Mouse (Mus musculus) urinary bladder, adult 18-20 months (tissue): Measurements from ENCODE around the gene Tamm41.
A peak's percentile ranks its signal among the peaks of the same experiment; 100 is the strongest.

Source experiments
- DNase-seq, 2 experiments: peaks; one replicate each; pipeline ENCODE4 v3.0.0; 2022; ENCODE audit warnings: low spot score in 2 of 2, mixed read lengths in 2 of 2

The Tamm41 gene

GRCm38 (mm10) chr6:115027485-115027992 is 10.1 kb downstream of the Tamm41 start:
- no peak for DNase-seq

GRCm38 (mm10) chr6:115022876-115023275 is 14.8 kb downstream of the Tamm41 start:
- DNase-seq: no peak

DNA sequence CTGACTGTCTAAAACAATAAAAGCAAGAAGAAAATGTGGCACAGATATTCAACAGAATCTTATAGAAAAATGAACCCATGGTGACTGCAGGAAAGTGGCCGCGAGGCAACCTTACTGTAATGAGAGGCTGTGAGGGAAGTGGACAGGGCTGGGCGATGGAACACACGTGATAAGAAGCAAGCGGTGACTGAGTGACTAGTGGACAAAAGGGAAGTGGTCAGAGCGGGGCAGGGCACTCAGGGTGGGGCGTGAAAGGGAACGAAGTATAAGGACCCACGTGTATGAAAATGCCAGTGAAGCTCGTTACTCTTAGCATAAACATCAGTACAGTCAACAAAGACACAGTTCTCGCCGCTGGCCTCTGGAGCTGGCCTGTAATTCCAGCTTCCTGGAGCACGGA is 22.2 kb downstream of the Tamm41 start:
- DNase-seq: no peak

DNA sequence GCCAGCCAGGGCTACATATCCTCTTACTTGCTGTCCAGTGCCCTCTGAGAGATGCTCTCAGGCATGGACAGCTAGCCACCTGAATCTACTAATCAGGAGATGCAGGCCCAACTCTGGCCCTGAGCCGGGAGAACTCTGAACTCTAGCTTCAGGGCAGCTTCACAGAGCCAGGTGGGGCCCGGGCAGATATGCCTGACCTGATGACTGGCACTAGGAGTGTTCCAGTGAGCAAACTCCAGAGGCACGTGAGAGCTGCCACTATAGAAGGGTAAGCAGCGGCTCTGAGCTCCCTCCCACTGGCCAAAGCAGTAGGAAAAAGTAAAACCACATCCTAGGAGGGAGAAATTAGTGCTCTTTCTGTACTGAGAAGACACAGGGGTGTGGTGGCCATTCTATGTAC is 24.1 kb downstream of the Tamm41 start:
- DNase-seq: no peak

DNA sequence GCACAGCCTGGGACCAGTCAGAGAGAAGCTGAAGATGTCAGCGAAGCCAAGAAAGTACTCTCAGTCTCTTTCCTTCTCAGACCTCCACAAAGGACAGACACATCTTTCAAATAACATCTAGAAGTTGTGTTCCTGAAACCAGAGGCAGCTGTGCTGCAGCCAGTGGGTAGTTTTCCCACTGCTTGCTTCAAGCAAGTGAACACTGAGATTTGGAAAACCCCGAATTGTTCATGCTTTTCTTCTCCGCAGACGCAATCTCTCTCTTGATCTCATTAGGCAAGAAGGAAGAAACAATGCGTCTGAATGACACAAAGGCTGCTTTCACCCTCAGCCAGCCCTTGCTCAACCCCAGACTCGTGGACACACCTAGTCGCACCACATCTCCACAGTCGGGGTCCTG is 25.9 kb downstream of the Tamm41 start:
- no peak for DNase-seq

- no peak for DNase-seq
Observed at GRCm38 (mm10) chr6:115010815-115011214, 26.9 kb downstream of the Tamm41 start.

GRCm38 (mm10) chr6:115010304-115010703 is 27.4 kb downstream of the Tamm41 start:
- DNase-seq: no peak

DNA sequence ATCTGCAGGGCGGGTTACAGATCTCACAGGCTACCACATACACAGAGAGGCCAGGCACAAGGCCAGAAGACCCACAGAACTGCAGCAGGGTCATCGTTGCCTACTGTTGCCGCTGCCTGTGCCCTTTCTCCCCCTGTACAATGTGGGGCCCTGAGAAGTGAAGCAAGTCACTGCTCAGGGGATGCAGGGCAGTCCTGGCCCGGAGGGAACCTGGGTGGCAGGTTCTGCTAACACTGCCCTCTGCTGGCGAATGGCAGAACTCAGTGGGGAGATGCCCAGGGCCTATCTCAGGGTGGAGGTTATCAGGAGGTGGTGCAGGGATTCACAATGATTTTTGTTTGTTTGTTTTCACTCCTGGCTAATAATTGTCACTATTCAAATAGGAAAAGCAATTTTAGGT is 29.9 kb downstream of the Tamm41 start:
- peak; percentile 62 to 84 for DNase-seq

DNA sequence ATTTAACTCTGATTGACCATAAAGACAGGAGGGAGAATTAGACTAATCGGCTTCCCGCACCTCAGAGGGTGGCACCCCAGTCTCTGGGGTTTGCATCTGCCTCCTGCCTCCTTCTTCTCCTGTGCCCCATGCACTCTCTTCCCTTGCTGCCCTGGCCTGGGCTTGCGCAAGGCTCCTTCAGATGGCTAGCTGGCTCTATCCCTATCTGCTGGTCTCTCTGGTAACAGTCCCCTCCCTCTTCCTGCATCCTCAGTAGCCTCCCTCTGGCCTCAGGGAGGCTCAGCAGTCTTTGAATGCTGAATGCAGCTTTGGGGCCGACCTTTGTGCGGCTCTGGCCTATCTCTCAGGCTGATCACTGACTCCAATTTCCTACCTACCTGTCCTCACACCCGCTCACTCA is 30.7 kb downstream of the Tamm41 start:
- DNase-seq: no peak

GRCm38 (mm10) chr6:115006065-115006464 is 31.6 kb downstream of the Tamm41 start:
- no peak for DNase-seq

GRCm38 (mm10) chr6:115005351-115005890 is 32.3 kb downstream of the Tamm41 start:
- peak in 1 of 2 experiments; percentile 26 for DNase-seq

DNA sequence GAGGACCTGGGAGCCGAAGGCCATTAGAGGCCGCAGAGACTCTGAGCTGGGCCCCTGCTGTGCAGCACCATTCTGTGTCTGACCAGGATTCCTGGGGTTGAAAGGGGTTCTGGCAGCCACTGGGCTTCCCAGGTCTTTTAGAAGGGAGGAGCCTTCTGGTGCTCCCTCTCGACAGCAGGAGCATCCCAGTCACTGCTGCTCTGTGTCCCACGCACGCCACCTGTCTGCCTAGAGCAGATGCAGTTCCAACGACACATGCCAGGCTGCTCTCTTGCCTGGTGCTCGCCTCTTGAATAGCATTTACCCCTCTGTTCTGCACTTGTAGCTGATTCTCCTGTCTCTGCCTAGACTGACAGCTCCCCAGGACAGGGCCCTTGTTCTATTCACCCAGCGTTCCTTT is 33.0 kb downstream of the Tamm41 start:
- no peak for DNase-seq

DNA sequence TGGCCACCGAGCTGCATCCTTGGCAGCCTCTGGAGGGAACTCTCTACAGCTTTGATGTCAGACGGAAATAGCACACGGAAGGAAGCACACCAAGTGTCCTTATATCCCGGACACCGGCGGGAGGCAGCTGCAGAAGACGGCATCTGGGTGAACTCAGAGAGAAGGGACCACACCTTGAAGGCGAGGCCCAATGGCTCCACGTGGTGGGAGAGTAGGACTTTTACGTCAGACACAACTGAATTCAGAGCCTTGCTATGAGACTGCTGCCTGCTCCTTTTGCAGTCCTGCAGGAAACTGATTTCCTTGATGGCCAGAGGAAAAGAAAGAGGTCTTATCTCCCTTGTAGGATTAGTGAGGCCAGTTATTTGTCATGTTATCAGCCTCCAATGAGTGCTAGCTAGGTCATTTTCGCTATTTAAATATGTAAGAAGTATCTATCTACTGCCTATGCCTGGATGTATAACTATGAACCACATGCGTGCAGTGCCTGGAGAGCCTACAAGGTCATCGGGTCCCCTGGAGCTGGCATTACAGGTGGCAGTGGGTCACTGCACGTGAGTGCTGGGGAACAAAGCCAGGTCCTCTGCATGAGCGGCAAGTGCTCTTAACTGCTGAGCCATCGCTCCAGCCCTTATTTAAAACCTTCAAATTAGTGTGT is 39.2 kb downstream of the Tamm41 start:
- no peak for DNase-seq

DNA sequence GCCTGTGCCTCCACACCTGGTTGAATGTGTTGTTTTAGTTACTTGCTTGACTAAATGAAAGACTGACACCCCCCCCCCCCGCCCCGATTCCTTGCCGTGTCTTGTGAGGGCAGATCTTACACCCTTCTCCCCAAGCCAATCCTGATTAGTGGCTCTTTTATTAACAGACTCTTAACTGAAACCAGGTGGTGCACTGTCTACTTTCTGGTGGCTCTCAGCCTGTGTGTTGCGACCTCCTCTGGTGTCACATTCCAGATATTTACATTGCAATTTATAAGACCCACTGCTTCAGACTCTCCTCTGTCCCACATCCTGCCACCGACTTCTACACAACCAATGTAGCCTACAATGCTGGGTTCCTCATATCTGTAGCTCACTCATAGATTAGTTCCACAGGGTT is 40.2 kb downstream of the Tamm41 start:
- no peak for DNase-seq

GRCm38 (mm10) chr6:114996910-114997309 is 40.8 kb downstream of the Tamm41 start:
- DNase-seq: no peak

DNA sequence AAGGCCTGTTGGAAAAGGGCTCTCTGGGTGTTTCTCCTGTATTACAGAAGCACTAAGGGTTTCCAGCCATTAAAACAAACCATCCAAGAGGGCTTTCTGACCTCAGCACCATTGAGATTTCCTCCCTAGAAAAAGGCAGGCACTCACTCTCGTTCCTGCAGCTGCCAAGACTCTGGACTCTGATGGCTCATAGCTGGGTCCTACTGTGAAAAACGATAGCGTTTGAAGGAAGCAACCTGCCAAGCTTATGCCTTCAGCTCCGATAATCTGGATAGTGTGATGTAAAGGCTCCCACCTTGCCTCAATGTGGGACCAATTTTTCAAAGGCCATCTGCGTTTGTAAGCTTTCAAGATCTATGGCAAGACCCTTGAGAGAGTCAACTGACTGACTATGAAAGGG is 43.6 kb downstream of the Tamm41 start:
- no peak for DNase-seq

GRCm38 (mm10) chr6:114993659-114994058 is 44.0 kb downstream of the Tamm41 start:
- DNase-seq: no peak

GRCm38 (mm10) chr6:114991909-114992308 is 45.8 kb downstream of the Tamm41 start:
- no peak for DNase-seq

GRCm38 (mm10) chr6:114988619-114988980 is 49.1 kb downstream of the Tamm41 start:
- peak; percentile 39 to 46 for DNase-seq

GRCm38 (mm10) chr6:114987966-114988618 is 49.6 kb downstream of the Tamm41 start:
- DNase-seq: peak; percentile 44 to 48

- DNase-seq: no peak
Observed at GRCm38 (mm10) chr6:114982671-114983070, 55.0 kb downstream of the Tamm41 start.

- no peak for DNase-seq
Observed at GRCm38 (mm10) chr6:114979715-114980114, 58.0 kb downstream of the Tamm41 start.

- peak in 1 of 2 experiments; percentile 51 for DNase-seq
Observed at GRCm38 (mm10) chr6:114976915-114977419, 60.7 kb downstream of the Tamm41 start.
